Mouse (Mus musculus) heart, adult 8-10 months (tissue): ENCODE results near the gene Carmil1. TPM values are rescaled to one million over a fixed set of nuclear protein-coding genes. Genes with fewer than 3 reads are reported as not detected.
"Not testable (repeated sequence)": the region's sequence is repeated elsewhere in the genome, so short reads cannot be mapped to it uniquely, and the experiment has no call there.

Source experiments
- DNase-seq: peaks from one replicate; pipeline ENCODE4 v3.0.0; 2022; ENCODE audit warnings: low spot score
- total RNA-seq, 4 experiments: library from RNA; stranded (reverse); gene quantifications; 2 replicates each; pipeline ENCODE4 v1.2.4; 2022

The Carmil1 gene
- total RNA-seq, 4 experiments from 2014 or later = 5.1 to 9.4 (median 7.1) TPM

DNA sequence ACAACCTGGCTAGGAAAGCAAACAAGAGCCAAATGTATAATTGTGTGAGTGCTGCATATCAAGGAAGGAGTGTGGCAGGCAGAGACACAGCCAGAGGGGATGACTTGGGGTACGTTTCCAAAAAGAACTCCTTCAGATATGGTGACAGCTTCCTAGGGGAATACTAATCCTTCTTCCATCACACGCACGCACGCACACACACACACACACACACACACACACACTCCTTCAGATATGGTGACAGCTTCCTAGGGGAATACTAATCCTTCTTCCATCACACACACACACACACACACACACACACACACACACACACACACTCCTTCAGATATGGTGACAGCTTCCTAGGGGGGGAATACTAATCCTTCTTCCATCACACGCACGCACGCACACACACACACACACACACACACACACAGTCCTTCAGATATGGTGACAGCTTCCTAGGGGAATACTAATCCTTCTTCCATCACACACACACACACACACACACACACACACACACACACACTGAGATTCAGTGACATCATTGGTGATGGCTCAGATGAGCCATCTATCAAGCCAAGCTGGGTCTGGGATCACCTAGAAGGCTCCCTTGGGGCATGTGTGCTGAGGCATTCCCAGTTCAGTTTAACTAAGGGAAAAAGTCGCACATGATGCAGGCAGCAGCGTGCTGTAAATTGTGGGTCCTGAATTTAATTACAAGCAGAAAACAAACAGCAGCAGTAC lies 175.8 kb downstream of the Carmil1 start:
- not testable (repeated sequence) for DNase-seq

DNA sequence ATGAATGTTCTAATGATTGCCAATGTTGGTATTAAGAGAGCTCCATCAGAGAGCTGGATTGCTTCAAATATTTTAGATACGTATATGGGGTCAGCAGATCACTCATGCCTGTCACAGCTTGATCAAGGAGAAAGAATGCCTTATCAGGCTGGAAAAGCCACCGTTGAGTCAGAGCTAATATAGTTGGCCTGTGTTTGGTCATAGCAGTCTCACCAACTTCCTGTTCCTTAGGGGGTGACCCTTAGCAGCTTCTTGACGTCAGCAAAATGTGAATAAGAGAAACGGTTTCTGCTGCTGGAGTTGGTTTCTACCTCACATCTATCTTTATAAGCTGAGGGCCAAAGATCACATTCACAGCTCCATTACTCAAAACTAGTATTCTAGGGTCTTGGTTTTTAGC lies 176.6 kb downstream of the Carmil1 start:
- no peak for DNase-seq

GRCm38 (mm10) chr13:24103152-24103551 lies 177.4 kb downstream of the Carmil1 start:
- DNase-seq = no peak

GRCm38 (mm10) chr13:24102256-24102655 lies 178.3 kb downstream of the Carmil1 start:
- DNase-seq = no peak

DNA sequence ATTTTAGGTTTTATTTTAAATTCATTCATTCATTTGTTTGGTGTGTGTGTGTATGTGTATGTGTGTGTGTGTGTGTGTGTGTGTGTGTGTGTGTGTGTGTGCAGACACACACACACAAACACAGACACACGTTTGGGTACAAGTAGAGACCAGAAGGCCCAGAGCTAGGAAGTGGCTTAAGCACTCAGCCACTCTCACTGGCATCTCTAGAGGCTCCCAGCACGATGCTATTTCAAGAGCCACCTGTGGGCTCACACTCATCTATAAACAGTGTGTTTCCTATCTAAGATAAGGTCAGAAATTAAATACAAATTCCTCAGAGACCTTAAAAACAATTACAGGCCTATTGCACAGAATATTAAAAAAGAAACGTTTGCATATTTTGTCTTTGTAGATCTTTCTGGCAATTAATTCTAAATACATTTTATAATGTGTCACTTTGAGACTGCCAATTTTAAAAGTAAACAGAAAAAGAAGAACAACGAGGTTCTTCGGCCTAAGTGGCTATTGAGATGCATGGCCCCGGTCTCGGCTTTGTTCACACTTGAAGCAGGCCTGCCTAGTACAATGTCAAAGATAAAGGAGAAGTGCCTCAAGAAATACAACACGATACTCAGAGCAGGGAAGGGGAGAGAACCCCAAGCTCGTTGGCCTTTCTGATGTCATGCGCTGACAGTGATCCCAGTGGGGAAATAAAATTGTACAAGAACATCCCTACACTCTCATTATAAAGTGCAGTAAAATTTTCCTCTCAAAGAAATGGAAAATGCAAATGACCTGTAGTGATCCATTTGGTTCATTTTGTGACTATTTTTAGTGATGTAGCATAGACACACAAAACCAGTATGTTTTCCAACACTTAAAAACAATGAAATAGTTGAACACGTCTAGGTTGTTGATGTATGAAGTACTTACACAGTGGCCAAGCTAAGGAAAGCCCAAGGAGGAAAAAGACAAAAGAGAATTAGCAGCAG lies 179.2 kb downstream of the Carmil1 start:
- DNase-seq = no peak

DNA sequence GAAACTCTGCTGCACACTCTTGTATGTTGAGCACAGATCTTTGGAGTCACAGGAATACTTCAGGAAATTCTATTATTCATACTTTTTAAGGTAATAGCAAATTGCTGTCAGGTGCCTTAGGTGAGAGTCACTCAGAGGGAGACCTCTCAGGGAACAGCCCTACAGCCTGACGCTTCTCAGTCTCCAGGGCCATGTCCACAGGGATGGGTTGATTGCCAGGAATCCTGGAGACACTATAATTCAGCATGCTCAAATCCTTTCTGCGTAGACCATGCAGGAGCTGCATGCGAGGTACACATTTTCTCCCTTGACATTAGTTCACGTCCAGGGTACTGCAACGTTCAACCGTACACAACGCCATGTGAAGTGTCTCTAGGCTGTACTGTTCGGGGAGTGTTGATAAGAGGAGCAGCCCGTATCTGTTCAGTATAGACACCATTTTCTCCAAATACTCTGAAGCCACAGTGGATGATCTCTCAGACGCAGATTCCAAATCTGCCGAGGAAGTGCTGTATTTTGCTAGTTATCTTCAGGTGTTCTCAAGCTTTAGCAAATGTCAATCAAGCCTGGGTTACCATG lies 180.0 kb downstream of the Carmil1 start:
- no peak for DNase-seq

DNA sequence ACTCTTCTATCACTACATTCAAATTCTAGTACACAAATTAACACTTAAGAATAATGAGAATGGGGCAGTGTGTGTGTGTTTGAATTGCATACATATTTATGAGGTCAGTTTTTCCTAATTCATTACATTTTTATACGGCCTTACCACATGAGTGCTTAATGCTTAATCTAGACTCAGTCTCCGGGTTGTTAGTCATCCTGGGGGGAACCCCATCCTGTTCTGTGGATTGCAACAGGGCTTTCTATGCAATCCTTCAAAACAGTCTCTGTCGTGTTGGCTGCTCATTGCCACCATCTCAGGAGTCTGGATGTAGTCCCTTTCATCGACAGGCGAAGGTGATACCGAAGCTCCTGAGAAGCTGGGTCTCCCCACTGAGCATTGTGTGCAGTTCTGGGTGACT lies 184.0 kb downstream of the Carmil1 start:
- DNase-seq = no peak

GRCm38 (mm10) chr13:24094825-24095547 lies 185.6 kb downstream of the Carmil1 start:
- no peak for DNase-seq

- DNase-seq = no peak
These were observed 187.5 kb downstream of the Carmil1 start for GRCm38 (mm10) chr13:24093108-24093507.

DNA sequence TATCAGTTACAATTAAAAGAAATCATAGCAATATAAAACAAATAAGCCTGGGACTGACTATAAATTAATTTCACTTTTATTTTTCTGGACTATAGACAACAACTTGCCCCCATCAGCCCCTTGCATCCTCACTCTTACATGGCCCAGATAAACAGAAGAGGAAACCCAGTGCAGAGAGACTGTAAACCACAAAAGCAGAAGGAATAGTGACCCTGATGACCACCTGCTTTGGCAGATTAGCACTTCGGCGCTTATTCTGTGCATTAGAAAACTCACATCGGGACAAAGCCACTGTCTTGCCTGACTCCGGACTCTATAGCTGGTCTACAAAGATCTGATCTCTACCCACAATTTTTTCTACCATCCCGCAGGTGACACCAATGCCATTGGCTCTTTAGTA lies 188.5 kb downstream of the Carmil1 start:
- DNase-seq = no peak

DNA sequence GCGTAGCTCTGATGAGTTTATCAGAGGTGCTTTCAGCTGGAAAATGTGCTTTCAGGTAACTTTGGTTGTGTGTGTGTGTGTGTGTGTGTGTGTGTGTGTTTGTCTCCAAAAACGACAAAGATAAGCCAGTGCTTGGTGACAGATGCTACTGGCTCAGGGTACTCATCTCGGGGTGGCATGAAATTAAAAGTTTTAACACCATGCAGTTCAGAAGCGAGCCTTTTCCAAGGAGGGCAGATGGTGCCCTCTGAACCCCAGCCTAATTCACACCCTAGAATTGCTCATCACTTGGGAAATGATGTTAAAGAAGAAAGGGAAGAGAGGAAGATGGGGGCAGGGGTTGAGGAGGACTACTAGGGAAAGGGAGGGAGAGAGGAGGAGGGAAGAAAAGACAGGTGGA lies 198.4 kb downstream of the Carmil1 start:
- DNase-seq = no peak

DNA sequence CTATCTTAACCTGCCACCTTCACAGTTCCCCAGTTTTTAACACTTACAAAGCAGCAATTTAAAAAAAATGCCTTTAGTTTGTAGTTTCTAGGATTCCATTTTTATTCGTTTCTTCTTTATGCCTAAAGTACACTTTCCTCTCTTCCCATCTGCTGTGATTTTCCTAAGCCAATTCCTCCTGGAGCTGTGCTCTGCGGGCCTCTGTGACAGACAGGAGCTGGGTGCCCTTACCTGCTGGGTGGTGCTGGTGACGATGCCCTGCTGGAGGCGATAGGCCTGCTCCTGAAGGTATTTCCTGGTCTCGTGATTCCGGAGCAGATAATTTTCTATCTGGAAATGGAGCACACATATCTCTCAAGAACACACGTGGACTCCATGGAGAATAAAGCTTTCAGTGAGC lies 198.9 kb downstream of the Carmil1 start:
- DNase-seq = no peak

DNA sequence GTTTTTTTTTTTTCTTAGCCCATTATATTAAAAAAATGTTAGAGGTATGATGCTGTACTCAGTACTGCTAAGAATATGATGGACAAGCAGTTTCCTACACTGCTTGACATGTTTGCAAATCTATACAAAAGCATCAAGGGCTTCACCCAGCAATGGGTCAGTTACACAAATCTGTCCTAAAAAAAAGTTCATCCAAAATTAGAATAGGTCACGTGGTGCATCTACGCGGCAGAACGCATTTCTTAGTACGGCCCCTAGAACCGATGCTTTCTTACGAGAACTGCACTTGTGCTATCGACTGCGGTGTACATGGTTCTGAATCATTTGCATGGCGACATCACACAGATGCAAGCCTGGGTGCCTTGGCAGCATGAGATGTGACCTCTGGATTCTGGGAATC lies 208.0 kb downstream of the Carmil1 start:
- DNase-seq = no peak

- DNase-seq = no peak
These were observed 213.0 kb downstream of the Carmil1 start for GRCm38 (mm10) chr13:24067553-24067952.

DNA sequence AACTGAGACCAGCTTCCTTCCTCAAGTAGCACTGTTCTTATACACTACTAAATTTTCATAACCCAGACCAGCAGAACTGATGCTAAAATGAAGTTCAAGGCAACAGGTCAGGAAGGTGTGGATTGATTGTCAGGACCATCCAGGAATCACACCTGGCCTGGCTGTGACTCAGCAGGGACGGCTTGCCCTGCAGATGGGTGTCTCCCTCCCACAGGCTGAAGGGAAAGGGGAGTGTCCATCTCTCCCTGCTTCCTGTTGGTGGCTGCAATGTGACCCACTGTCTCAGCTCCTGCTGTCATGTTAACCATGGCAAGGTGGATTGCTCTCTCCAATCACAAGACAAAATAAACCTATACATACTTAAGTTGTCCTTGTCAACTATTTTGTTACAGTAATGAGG lies 215.1 kb downstream of the Carmil1 start:
- no peak for DNase-seq

DNA sequence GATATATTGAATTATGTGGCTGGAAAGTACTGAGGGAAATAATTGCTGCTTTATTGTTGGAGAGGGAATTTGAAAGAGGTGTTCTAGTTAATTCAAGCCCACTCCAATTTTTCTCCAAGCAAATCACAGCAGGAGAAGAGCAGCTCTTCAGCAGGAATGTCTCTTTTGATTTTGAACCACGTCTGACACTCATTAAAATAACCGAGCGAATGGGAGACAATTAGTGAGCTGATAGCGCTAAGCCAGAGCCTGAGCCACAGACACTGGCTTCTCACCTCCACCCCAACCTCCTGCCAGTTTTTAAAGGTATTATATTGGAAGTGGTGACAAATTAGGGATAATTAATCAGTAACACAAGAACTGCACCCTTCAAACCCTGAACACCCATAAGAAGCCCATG lies 217.8 kb downstream of the Carmil1 start:
- no peak for DNase-seq

- no peak for DNase-seq
These were observed 225.3 kb downstream of the Carmil1 start for GRCm38 (mm10) chr13:24055072-24055869.

GRCm38 (mm10) chr13:24051496-24051895 lies 229.1 kb downstream of the Carmil1 start:
- DNase-seq = no peak

- no peak for DNase-seq
These were observed 230.3 kb downstream of the Carmil1 start for GRCm38 (mm10) chr13:24050330-24050729.

DNA sequence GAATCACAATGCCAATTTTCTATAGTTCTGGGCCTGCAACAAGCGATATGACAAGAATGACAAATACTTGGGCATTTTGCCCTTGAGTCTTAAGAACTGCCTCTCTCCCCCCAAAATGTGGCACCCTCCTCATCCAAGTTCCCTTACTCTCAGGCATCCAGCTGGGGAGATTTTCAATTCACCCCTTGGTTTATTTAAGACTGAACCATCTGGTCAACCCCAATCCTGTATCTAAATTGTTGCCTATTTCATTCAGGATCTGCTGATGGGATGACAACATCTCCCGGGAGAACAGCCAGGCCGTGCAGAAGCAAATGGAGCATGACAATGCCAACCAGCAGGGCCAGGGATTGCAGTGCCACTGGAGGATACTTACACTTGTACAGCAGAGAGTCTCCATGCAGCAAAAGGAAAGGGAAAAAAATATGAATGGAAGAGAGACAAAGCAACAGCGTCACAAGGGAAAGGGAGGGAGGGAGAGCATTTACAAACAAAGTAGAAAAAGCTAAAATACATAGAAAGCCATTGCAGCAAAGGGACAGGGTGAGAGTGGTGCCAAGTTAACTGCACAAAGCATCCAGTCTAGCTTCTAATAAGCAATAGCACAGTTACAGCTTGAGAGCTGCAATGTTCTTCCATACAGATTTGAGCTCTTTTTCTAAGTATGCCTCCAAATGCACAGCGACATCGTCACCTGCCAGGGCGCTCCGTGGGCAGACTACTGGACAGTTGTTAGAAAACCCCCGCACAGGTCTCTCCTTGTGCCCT lies 231.1 kb downstream of the Carmil1 start:
- DNase-seq = no peak
